Mouse (Mus musculus): Measurements from ENCODE around the gene Lrrc40.

The Lrrc40 gene

GRCm38 (mm10) chr3:158036329-158036988 lies at the start of gene Lrrc40, which contains the start of gene Srsf11:
Gene Lrrc40 (plus strand): TSS chr3:158036662.
Gene Srsf11 (minus strand): TSS chr3:158036639.
- in situ Hi-C loops (cut with MboI, MseI), result loop anchor here (5.0 kb wide), 1 partner anchor 84 kb away; no protein-coding TSS in a partner anchor

- in situ Hi-C loops (cut with MboI, MseI), result no loop called here
Measured at GRCm38 (mm10) chr3:157993322-157993721, 43.1 kb upstream of the Lrrc40 start.

- in situ Hi-C loops (cut with MboI, MseI), result no loop called here
Measured at GRCm38 (mm10) chr3:157995726-157996125, 40.7 kb upstream of the Lrrc40 start.

- in situ Hi-C loops (cut with MboI, MseI), result no loop called here
Measured at GRCm38 (mm10) chr3:157998742-157999369, 37.6 kb upstream of the Lrrc40 start.

- in situ Hi-C loops (cut with MboI, MseI), result loop anchor here (25.0 kb wide), 1 partner anchor 446 kb away; the partner anchor contains the start of gene Ptger3
Measured at GRCm38 (mm10) chr3:158008647-158009046, 27.8 kb upstream of the Lrrc40 start.

- in situ Hi-C loops (cut with MboI, MseI), result loop anchor here (25.0 kb wide), 1 partner anchor 448 kb away; the partner anchor contains the start of gene Ptger3
Measured at GRCm38 (mm10) chr3:158009762-158010320, 26.6 kb upstream of the Lrrc40 start.

- in situ Hi-C loops (cut with MboI, MseI), result no loop called here
Measured at GRCm38 (mm10) chr3:158031371-158031925, 5.0 kb upstream of the Lrrc40 start.

GRCm38 (mm10) chr3:158032106-158032505 lies 4.4 kb upstream of the Lrrc40 start:
- in situ Hi-C loops (cut with MboI, MseI), result no loop called here

GRCm38 (mm10) chr3:158035866-158036265 lies 596 bp upstream of the Lrrc40 start:
- in situ Hi-C loops (cut with MboI, MseI), result loop anchor here (5.0 kb wide), 1 partner anchor 84 kb away; no protein-coding TSS in a partner anchor

GRCm38 (mm10) chr3:158038106-158038505 lies 1.6 kb downstream of the Lrrc40 start:
- in situ Hi-C loops (cut with MboI, MseI), result loop anchor here (5.0 kb wide), 1 partner anchor 86 kb away; no protein-coding TSS in a partner anchor

GRCm38 (mm10) chr3:158040755-158041154 lies 4.3 kb downstream of the Lrrc40 start:
- in situ Hi-C loops (cut with MboI, MseI), result no loop called here

- in situ Hi-C loops (cut with MboI, MseI), result no loop called here
Measured at GRCm38 (mm10) chr3:158049508-158049907, 13.0 kb downstream of the Lrrc40 start.

- in situ Hi-C loops (cut with MboI, MseI), result no loop called here
Measured at GRCm38 (mm10) chr3:158060621-158061291, 24.3 kb downstream of the Lrrc40 start.

GRCm38 (mm10) chr3:158061811-158062523 lies 25.5 kb downstream of the Lrrc40 start:
- in situ Hi-C loops (cut with MboI, MseI), result no loop called here

GRCm38 (mm10) chr3:158065256-158065655 lies 28.8 kb downstream of the Lrrc40 start:
- in situ Hi-C loops (cut with MboI, MseI), result no loop called here

GRCm38 (mm10) chr3:158067916-158068315 lies 31.5 kb downstream of the Lrrc40 start:
- in situ Hi-C loops (cut with MboI, MseI), result no loop called here

- in situ Hi-C loops (cut with MboI, MseI), result no loop called here
Measured at GRCm38 (mm10) chr3:158068613-158069263, 32.3 kb downstream of the Lrrc40 start.

- in situ Hi-C loops (cut with MboI, MseI), result no loop called here
Measured at GRCm38 (mm10) chr3:158075004-158075403, 38.5 kb downstream of the Lrrc40 start.

GRCm38 (mm10) chr3:158076685-158077379 lies 40.4 kb downstream of the Lrrc40 start:
- in situ Hi-C loops (cut with MboI, MseI), result no loop called here

- in situ Hi-C loops (cut with MboI, MseI), result no loop called here
Measured at GRCm38 (mm10) chr3:158077380-158077772, 40.9 kb downstream of the Lrrc40 start.

Measured in T-helper 1 cell (primary cell).